Mouse (Mus musculus) heart, postnatal 25 days (tissue): ENCODE measurements around the gene Kif23. TPM values are rescaled to one million over a fixed set of nuclear protein-coding genes. Genes with fewer than 3 reads are reported as not detected.

Experiments used
- DNase-seq: peaks from one replicate; pipeline ENCODE4 v3.0.0; 2022; ENCODE audit warnings: low spot score
- intact Hi-C: fragments of 180-260 bp; cut with DNase I; formaldehyde crosslinking; loops from one replicate; pipeline ENCODE4 v1.15.1; 2025
- total RNA-seq, 2 experiments: library from RNA; stranded (reverse); gene quantifications; 2 replicates each; pipeline ENCODE4 v1.2.3; 2021

Gene Kif23
- total RNA-seq = 1 to 10 TPM; 3.5 to 3.7 TPM

DNA sequence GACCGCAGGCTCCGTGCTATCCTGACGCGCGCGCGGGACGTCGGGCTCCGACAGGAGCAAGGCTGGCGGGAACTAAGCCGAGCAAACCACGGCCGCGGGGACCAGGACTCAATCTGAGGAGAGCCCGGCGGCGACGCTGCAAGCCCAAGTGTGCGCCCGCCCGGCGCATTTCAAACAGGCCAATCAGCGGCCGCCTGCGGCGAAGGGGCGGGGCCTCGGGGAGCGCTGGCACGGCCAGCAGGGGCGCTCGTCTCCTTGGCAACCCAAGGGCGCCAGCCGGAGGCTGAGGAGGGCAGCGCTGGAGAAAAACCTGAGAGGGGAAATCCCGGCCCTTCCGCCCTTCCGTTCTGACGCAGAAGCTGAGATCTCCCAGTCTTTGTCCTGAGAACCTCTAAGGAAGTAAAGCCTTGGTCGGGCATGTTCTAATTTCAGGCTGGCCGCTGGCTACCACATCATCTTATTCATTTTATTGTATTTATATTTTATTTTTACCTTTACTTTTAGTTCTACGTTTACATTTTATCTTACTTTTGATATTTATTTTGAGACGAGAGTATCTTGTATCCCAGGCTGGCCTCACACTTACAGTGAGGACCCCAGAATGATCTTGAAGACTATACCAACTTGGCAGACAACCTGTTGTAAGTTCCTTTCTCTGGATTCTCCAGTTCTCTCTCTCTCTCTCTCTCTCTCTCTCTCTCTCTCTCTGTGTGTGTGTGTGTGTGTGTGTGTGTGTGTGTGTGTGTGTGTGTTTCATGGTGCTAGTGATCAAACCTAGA, at the start of gene Kif23:
Gene Kif23, minus strand, starts transcription at position 152 of the 779 bp plus-strand sequence.
- intact Hi-C loops = loop anchor here (5.0 kb wide), 1 partner anchor 295 kb away; no protein-coding TSS in a partner anchor

DNA sequence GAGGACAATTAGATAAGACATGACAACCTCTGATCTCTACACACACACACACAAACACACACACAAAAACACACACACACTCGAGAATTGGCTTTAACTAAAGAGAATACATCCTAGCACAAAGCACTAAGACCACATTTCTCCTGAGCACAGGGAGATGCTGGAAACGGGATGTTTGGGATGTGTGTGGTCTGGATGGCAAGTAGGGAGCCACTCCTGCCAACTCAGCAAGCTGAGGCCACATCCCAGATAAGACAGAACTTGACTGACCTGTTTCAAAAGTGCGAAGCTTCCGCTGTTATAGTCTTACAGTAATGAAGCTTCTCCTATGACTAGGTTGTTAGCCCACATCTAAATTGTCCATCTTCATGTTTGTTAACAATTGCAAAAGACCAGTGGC, 44.6 kb upstream of the Kif23 start:
- DNase-seq = no peak
- intact Hi-C loops = no loop called here

More for the DNA sequence above, at the start of gene Kif23:
- peak; percentile 95 for DNase-seq

DNA sequence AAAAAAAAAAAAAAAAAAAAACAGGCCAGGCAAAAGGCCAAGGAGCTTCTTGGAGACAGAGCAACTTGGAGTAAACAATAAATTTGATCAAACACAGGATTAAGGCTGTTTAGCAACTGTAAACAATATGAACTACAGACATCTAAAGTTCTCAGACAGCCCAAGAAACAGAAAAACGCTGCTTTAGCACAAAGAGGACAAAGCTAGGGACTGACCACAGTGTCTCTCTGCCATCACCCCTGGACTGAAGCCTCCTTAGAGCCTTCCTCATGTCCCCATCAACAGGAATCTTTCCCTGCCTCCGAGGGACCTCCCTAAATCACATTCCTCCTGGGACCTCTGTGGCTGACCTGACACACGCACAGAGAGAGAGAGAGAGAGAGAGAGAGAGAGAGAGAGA, 44.2 kb upstream of the Kif23 start:
- intact Hi-C loops = no loop called here
- DNase-seq = no peak

DNA sequence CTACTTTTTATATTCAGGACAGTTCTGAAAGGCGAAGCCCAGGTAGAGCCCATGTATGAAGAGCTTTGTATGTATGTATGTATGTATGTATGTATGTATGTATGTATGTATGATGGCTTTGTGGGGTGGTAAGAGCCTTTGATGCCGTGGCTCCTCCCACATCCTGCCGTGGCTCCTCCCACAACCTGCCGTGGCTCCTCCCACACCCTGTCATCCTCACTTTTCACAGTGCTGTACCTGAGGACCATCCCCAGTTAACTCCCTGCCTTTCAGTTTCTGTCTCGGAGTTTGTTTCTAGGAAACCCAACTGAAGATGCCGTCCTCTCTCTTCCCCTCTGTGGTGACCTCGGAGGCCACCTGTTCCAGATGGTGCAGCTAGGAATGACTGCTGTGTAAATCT, 39.5 kb upstream of the Kif23 start:
- DNase-seq = no peak
- intact Hi-C loops = no loop called here

DNA sequence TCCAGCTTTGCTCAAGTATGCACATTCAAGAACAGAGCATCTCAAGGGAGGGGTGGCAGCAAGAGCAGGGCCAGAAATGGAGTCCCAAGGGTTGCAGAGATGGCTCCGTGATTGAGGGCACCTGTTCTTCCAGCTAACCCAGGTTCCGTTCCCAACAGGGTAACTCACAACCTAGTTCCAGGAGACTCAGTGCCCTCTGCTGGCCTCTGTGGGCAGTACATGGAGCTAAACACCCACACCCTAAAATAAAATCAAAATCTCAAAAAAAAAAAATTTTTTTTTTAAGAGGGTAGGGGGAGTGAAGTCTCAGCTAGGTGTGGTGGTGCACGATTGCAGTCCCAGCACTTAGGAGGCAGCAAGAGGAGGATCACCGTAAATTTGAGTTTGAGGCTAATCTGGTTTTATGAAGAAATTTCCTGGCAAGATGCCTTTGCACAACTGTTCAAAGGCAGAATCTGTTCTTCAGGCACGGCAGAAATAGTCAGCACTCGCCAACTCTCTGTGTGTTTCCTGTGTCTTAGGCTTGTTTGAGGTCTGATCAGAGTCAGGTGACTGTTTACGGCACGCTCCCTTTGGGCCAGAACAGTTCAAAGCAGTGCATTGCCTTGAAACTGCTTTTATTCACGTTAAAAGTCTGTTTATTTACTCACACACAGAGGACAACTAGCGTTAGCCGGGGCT, 38.7 kb upstream of the Kif23 start:
- intact Hi-C loops = loop anchor here (1.0 kb wide), 1 partner anchor 20 kb away; no protein-coding TSS in a partner anchor
- no peak for DNase-seq

DNA sequence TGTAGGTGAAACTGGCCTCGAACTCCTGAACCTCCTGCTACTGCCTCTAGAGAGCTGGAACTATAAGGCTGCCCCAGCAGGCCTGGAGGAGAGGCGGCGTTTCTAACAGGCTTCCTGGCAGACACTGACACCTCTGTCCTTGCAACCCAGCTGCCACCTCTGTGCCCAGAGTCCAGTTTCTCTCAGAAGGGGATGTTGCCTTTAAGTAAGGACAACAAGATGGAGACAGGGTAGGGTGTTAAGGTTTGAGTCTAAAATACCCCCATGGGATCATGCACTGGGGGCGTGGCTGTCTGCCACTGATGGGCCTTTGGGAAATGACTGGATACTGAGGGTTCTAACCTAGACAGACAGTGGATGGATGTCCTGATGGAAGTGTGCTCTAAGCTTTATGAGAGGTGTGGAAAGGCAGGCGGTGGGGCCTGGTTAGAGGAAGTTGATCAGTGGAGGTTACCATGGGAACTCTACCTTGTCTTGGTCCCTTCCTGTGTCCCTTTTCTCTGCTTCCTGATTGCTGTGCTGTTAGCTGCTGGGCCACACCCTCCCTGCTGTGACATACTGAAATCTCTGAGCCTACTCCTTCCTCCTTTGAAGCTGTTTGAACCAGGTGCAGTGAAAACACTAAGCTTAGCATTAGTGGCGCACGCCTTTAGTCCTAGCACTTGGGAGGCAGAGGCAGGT, 36.5 kb upstream of the Kif23 start:
- intact Hi-C loops = loop anchor here (2.0 kb wide), 1 partner anchor 34 kb away; no protein-coding TSS in a partner anchor
- no peak for DNase-seq

DNA sequence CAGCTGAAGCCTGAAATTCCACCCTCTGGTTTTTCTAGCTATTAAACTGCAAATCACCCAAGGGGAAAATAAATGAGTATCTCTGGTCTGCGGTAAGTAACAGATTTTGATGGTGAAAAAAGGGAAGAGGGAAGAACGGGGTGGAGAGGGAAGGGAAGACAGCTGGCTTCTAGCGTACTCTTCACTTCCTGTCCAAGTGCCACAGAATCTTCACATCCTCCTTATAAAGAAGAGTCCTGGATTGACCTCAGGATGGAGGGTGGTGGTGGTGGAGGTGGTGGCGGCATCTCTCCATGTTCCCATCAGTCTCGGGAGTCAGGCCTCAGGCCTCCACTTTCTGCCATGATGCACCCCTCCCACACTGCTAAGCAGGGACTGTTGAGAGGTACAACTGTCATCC, 35.3 kb upstream of the Kif23 start:
- intact Hi-C loops = loop anchor here (2.0 kb wide), 1 partner anchor 33 kb away; no protein-coding TSS in a partner anchor
- no peak for DNase-seq

DNA sequence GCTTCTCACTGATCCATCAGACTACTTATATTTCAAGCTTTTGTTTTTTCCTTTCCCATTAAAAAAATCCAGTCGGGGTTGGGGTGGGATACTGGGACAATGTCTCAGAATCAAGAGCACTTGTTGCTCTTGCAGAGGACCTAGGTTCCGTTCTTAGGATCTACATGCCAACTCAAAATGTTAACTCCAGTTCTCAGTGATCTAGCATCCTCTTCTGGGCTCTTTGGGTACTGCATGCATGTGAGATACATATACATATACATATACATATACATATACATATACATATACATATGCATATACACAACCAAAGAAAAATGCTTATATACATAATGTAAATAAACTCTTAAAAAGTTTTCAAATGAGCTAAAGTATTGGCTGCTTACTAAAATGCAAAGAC, 33.4 kb upstream of the Kif23 start:
- intact Hi-C loops = no loop called here
- DNase-seq = no peak

DNA sequence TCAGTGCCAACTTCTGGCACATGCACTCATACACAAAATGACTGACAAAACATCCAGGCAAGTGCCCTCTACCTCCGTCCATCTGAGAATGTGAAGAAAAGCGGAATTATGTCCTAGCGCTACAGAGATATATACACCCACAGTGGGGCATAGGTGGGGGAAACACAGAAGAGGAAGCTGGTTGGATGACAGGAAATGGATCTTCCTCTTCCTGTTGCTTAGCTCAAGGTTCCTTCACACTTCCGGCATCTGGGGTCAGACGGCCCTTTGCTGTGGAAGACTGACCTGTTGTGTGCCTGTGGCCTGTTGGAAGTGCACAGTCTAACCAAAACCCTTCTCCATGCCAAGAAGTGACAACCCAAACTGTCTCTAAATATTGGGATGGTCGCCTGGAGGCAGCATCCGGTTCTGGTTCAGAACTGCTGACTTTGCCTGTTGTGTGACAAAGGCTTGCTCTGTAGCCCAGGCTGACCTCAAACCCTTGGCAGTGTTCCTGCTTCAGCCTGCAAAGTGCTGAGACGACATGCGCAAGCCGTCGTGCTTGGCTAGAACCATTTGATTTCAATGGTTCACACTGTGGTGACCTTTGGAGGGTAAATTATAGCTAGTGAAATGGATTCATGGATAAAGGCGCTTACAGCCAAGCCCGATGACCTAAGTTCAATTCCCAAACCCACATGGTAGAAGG, 30.8 kb upstream of the Kif23 start:
- DNase-seq = no peak
- intact Hi-C loops = no loop called here

DNA sequence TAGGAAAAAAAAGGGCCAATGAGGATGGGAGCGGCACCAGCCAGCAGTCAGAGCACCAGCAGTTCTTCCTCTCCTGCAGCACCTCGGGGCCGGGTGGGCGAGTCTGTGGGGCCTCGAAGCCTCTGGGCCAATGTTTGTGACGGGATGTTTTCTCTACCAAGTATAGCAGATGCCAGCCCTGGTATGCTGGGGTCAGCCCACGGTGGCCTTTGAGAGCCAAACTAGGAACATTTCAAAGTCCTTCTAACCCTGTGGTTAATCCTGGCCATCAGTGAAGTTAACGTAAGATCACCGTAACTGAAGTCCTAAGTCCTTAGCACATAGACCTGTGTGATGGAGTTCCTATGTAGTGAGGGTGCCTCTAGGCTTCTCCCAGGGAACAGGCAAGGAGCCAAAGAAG, 25.5 kb upstream of the Kif23 start:
- intact Hi-C loops = no loop called here

DNA sequence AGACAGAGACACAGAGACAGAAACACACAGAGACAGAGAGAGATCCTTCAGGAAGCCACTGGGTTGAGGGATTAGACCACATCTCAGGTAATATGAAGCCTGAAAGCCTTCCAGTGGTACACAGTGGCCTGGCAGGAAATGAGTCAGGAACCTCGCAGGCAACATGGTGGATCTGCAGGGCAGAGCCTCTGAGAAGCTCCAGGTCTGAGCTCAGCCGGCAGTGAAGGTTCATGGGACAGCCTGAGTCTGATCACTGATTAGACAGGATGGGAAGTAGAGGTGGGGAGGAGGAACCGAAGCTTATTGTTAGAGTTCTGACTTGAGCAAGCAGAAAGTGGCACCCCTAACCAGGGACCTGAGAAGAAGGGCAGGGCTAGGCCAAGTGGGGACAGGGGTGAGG, 24.5 kb upstream of the Kif23 start:
- DNase-seq = no peak
- intact Hi-C loops = no loop called here

More for the DNA sequence above, 25.5 kb upstream of the Kif23 start:
- DNase-seq = no peak

DNA sequence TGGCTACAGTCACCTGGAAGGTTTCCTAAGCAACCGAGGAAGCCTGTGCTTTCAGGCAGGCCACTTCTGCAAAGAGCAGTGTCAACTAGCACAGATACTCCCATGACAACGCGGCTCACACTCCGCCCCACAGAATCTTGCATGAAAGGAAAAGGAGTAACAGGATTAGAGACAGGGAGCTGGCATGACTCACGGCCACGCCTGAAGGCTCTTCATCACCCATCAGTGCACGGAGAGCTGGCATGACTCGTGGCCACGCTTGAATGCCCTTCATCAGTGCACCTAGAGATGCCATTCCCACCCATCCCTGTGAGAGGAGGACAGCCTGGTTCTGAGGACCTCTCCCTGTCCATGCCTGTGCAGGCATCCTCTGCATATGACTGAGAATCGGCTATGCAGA, 20.8 kb upstream of the Kif23 start:
- DNase-seq = no peak
- intact Hi-C loops = no loop called here

DNA sequence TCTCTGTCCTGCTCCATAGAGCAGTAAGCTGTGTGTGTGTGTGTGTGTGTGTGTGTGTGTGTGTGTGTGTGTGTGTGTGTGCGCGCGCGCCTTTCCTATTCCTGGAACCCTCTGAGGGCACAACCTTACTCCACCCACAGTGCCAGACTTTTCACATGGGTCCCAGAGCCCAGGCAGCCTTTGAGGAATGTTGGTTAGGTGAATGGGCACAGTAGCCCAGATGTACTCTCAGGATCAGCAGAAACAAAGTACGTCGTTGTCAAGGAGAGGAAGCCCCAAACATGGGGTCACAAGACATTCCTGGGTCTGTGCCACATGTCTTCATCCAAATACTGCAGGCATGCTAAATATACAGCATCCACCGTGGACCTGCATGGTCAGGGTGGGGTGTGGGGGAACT, 19.4 kb upstream of the Kif23 start:
- intact Hi-C loops = loop anchor here (1.0 kb wide), 2 partner anchors 19 to 278 kb away; no protein-coding TSS in a partner anchor
- no peak for DNase-seq

DNA sequence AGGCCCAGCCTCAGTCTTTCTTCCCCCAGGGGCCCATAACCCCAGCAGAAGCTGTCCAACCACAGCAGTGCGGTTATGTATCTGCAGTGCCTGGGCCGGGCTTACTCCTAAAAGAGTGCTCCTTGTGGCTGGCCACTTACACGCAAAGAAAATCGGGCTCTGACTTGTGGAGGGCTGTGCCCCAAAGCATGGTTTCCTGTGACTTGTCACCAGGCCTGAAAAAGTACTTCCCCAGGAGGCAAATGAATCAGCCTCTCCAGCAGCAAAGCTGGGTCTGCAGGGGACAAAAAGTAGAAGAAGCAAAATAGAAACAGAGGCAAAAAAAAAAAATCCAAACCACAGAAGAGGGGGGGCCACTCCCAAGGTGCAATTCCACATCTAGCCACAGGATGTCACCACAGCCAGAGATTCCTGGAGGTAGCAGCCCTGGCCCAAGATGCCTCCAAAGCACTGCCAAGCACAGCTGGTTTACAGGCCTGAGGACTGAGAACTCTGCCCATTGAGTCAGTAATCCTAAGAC, 18.9 kb upstream of the Kif23 start:
- intact Hi-C loops = loop anchor here (1.0 kb wide), 1 partner anchor 20 kb away; no protein-coding TSS in a partner anchor

DNA sequence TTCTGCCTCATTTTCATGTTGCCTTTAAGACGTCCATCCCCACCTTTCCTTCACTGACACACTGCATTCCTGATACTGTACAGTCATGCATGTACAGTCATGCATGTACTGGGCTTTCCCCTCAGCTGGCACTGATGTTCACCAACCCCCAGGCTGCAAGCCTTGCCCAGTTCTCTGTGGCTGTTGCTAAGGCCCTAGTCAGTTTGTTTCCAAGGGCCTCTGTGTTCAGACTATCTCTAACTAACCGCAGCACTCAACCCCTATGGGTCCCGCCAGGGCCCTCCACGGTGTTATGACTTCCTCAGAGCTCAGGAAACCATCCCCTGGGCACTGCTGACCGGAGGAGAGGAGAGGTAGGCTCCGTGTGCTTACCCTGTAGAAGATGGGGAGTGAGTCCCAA, 16.8 kb upstream of the Kif23 start:
- intact Hi-C loops = no loop called here
- DNase-seq = no peak

More for the DNA sequence above, 18.9 kb upstream of the Kif23 start:
- peak; percentile 37 for DNase-seq

DNA sequence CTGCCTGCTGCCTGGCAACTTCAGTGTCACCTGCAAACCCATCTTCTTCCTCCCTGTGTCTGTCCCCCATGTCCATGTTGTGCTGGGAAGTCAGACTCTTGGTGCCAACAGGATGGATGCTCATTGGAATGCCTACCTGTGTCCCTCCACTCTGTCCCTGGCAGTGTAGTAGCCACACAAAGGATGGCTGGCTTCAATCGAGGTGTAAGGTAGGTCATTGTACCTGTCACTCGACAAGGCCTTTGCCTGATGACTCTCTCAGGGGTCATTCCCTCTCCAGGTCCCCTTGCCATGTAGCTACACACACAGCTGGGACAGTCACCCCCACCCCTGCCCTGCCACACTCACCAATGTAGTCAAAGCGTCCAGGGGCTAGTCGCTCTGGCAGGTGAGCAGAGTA, 14.6 kb upstream of the Kif23 start:
- intact Hi-C loops = no loop called here

DNA sequence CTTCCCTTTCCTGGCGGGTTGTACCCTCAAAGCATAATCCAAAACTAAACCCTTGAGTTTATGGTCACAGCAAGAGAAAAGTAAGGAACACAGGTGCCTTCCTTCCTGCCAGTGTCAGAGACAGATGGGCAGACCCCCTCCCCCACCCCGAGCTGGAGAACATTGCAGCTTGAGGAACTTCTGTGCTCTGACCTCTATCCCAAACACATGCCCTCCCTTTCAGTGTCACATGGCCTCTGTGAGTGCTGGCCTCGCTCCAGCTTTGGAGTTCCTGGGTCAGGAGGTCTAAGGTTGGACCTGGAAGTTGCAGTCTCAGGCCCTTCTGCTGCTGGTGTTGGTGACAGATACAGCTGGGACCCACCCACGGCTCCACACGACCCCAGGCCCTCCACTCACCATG, 14.2 kb upstream of the Kif23 start:
- DNase-seq = no peak
- intact Hi-C loops = no loop called here

More for the DNA sequence above, 14.6 kb upstream of the Kif23 start:
- DNase-seq = no peak

DNA sequence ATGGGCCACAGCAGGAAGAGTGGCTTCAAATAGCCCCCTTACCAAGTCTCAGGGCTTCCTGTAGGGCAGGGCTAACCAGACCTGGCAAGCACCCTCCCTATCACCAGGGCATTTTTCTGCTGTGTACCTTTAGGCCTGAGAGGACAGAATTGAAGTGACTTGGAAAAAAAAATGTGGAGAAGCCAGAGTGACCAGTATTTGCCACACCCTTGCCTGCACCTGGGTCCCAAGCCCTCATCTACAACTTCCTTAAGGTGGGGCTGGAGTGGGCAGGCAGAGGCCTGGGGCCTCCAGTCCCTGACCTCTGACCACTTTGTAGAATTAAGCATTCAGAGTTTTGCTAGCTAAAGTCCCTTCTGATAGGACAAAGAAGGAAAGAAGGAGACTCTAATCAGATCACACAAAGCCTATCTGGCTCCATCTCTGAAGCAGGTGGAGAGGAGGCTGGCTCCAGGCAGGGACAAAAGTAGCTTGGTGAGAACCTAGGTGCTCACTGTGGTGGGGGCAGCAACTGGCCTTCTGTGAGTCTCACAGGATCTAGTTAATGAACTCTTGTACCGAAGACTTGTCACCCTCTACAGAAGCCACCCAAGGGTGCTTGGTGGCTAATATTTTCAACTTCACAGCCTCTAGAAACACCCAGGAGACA, 13.5 kb upstream of the Kif23 start:
- no peak for DNase-seq
- intact Hi-C loops = no loop called here

DNA sequence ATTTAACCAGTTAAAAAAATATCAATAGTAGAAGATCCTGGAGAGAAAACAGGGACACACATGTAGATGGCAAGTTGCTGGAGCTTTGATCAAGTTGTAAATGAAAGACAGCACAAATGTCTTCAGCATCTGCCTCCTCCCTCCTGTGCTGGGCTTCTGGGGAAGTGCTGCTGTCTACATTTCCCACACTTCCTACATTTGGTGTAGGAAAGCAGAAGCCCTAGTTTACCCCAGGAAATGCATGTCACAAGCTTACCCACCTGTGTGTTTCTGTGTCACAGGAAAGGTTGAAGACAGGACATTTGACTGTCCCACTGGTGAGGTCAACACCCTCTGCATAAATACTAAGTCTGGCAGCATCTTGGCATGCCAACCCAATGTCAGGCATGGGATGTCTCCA, 8.1 kb upstream of the Kif23 start:
- intact Hi-C loops = no loop called here
- DNase-seq = no peak
